Mouse (Mus musculus) left cerebral cortex, postnatal 14 days (tissue): ENCODE data around the gene Ctnnd1. TPM values are rescaled to one million over a fixed set of nuclear protein-coding genes. Genes with fewer than 3 reads are reported as not detected.
"Not testable (repeated sequence)": the region's sequence is repeated elsewhere in the genome, so short reads cannot be mapped to it uniquely, and the experiment has no call there.

Experiments
- DNase-seq, 2 experiments: peaks; one replicate each; pipeline ENCODE4 v3.0.0; 2021 to 2022; ENCODE audit warnings: low spot score in 2 of 2, mixed read lengths in 1 of 2
- intact Hi-C: fragments of 180-260 bp; cut with DNase I; formaldehyde crosslinking; loops from one replicate; pipeline ENCODE4 v1.15.1; 2025
- long read RNA-seq, 2 experiments: library from polyadenylated mRNA; stranded (forward); transcript quantifications; one replicate each; pipeline ENCODE4 v2.0.0; 2021
- total RNA-seq, 2 experiments: library from RNA; stranded (reverse); gene quantifications; 2 replicates each; pipeline ENCODE4 v1.2.3; 2021

Ctnnd1 gene
- total RNA-seq, result 10 to 100 TPM; 65.6 to 76.0 TPM
- long read RNA-seq, experiment 1, partial matches to known transcripts, result 2 of 13 reads
- long read RNA-seq, experiment 1, other reads (novel, unspliced or antisense), result 11 of 13 reads
- long read RNA-seq, experiment 2, partial matches to known transcripts, result 6 of 20 reads
- long read RNA-seq, experiment 2, other reads (novel, unspliced or antisense), result 14 of 20 reads

DNA sequence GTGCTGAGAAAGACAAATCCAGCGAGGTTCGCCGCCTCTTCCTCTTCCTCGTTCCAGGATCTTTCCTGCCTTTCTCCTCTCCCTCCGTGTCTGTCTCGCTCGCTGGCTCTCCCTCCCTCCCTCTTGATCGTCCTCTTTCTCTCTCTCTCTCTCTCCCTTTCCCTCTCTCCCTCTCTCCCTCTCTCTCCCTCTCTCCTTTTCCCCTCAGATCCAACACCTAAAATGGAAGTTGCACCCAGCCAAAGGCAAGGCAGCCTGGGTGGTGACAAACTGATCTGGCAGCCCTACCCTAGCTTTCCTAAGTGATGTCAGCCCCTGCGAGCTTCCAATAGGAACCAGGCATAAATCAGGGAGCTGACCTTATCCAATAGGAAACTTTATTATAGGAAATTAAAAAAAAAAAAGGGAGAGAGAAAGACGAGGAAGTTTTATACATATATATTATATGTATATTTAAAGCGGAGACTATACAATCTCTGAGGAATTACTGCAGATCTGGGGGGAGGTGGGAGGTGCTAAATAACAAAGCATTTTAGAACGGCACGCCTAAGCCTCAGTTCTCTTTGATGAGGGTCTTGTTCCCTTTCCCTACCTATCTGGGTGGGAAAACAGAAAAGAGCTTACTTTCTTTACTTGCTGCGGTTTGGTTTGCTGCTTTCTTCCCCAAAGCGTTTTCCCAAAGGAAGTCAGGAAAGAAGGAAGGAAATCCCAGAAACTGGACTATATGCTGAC lies at the start of gene Ctnnd1:
Ctnnd1 (minus strand) TSS at position 302 of the 732 bp plus-strand sequence.
- intact Hi-C loops, result no loop called here
- DNase-seq, result peak; percentile 87 to 94

GRCm38 (mm10) chr2:84695007-84695695 lies 44.6 kb upstream of the Ctnnd1 start:
- no peak for DNase-seq
- intact Hi-C loops, result no loop called here

DNA sequence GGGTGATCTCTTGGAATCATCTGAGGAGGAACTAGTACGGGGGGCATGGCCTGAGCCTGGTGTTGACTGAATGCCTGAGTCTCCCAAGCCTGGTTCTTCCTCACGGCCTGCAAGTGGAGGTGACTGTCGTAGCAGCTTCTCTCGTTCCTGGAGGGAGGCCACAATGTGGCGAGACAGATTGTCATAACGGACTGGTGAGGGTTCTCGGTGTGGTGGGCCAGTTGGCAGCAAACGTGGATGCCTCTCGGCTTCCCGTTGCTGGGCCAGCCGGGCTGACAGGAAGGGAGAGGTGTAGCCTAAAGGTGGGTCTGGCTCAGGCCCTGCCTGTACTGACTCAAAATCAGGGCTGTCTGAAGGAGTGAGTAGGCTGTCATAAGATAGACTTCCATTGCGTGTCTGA lies 39.5 kb upstream of the Ctnnd1 start:
- intact Hi-C loops, result no loop called here

GRCm38 (mm10) chr2:84688080-84688844 lies 37.7 kb upstream of the Ctnnd1 start:
- no peak for DNase-seq
- intact Hi-C loops, result no loop called here

More for the DNA sequence above, 39.5 kb upstream of the Ctnnd1 start:
- DNase-seq, result no peak

GRCm38 (mm10) chr2:84682605-84683183 lies 32.1 kb upstream of the Ctnnd1 start:
- no peak for DNase-seq
- intact Hi-C loops, result no loop called here

DNA sequence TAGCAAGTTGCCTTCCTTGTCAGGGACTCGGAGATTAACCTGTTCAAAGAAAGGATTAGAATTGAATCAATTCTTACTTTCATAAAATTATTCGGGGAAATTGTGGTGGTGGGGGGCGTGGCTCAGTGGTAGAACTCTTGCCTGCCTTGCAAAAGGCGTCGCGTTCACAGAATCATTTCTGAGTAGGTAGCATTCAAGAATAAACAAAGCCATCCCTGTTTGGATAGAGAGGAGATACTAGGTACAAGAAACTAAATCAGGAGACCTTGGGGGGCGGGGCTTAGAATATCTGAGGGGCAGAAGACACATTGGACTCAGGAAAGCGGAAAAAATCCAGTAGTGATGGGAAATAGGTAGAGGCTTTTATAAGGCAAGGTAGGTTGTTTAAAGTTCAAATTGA lies 28.5 kb upstream of the Ctnnd1 start, which contains the start of gene Tmx2:
Tmx2 (minus strand) TSS at position 125 of the 400 bp plus-strand sequence.
- intact Hi-C loops, result loop anchor here (5.0 kb wide), 1 partner anchor 33 kb away; no protein-coding TSS in a partner anchor

GRCm38 (mm10) chr2:84677968-84678880 lies 27.7 kb upstream of the Ctnnd1 start, which contains the start of the genes Gm28635 and Med19:
Gm28635 (minus strand) TSS chr2:84678041.
Med19 (plus strand) TSS chr2:84678402.
- intact Hi-C loops, result loop anchor here (5.0 kb wide), 1 partner anchor 34 kb away; no protein-coding TSS in a partner anchor
- peak; percentile 95 to 99 for DNase-seq

More for the DNA sequence above, 28.5 kb upstream of the Ctnnd1 start, which contains the start of gene Tmx2:
- DNase-seq, result no peak

GRCm38 (mm10) chr2:84677270-84677967 lies 26.9 kb upstream of the Ctnnd1 start:
- DNase-seq, result no peak
- intact Hi-C loops, result loop anchor here (5.0 kb wide), 1 partner anchor 35 kb away; no protein-coding TSS in a partner anchor

- intact Hi-C loops, DNase-seq: not testable (repeated sequence)
Observed at GRCm38 (mm10) chr2:84671535-84671934, 21.0 kb upstream of the Ctnnd1 start.

DNA sequence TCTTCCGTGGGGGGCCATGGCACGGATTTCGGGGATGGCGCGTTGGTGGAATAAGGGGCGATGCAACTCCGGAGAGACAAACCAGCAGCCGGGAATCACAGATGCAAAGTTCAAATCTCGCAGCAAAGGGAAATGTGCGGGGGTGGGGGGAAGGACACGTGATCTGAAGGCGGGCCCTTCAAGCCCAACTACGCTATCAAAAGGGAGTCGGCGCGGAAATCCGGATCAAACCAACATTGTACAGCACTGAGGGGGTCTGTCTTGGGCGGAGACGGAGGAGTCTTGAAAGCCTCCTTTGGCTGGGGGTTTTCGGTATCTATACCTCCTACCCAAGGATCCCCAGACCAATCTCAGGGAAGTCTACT lies 20.0 kb upstream of the Ctnnd1 start, which contains the start of gene Selenoh:
Selenoh (minus strand) TSS at position 202 of the 365 bp plus-strand sequence.
- intact Hi-C loops, result no loop called here

DNA sequence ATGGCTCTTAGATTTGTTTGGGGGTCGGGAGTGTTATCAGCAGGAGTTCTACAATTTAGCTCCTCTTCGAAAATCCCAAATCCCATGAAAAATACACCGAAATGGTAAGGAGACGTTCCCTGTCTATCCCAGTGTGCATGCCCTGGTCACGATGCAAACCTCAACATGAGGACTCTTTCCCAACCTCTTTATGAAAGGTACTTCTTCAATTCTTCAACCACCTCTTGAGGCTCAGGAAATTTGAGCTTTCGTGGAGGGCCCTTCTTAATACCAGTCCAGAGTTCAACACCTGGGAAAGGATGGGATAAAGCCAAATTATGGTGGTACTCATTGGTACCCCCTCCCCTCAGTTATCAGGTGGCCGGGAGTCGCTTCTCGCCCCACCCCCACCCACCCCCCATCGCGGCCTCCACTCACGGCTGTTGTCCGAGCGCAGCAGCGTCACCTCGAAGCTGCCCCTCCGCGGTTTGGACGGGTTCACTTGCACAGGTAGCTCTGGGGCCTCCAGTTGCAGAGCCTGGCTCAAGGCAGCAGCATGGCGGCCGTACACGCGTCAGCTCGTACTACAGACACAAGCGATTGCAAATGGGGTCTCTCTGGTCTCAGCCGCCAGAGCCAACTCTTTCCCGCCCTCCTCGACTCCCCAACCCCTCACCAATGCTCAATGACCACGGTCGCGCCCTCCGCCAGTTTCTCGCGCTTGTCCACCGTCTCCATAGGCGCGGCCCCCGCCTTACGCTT lies 19.4 kb upstream of the Ctnnd1 start:
- DNase-seq, result no peak
- intact Hi-C loops, result no loop called here

More for the DNA sequence above, 20.0 kb upstream of the Ctnnd1 start, which contains the start of gene Selenoh:
- DNase-seq, result peak; percentile 92 to 96

- intact Hi-C loops, result no loop called here
- no peak for DNase-seq
Observed at GRCm38 (mm10) chr2:84666081-84666480, 15.5 kb upstream of the Ctnnd1 start.

DNA sequence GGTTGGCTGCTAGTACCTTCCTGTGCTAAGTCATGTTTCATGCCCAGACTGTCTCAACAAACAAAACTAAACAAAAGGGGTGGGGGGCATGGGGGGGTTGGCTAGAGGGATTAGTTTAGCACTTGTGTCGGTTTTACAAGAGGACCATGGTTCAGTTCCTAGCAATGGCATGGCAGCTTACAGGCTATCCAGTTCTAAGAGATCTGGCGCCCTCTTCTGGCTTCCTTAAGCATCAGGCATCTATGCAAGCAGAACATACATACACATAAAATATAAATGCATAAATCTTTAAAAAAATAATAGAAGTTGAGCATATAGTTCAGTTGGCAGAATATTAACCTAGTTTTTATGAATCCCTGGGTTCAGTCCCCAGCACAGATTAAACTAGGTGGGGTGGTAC lies 12.3 kb upstream of the Ctnnd1 start:
- DNase-seq, result peak in 1 of 2 experiments; percentile 26
- intact Hi-C loops, result loop anchor here (5.0 kb wide), 2 partner anchors 46 to 206 kb away; no protein-coding TSS in a partner anchor

DNA sequence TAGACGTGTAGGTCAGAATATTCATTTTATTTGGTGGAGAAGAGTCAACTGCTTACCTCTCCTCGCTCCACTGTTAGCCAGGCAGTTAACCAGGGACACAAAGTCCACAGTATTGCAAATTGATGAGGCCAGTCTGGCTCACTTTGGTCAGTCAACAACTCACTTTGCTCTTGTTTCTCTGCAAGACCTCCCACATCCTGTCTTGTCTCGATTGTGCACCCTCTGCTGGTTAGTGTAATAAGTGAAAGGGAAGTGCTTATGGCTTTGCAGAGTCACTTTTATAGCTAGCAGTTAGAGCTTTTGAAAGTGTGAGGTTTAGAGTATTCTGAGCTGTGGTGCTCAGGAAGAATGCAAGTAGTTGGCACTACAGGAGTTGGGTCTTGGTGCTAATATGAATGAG lies 9.7 kb upstream of the Ctnnd1 start:
- intact Hi-C loops, result loop anchor here (5.0 kb wide), 2 partner anchors 43 to 203 kb away; no protein-coding TSS in a partner anchor
- peak; percentile 65 to 67 for DNase-seq

- intact Hi-C loops, result no loop called here
- DNase-seq, result no peak
Observed at GRCm38 (mm10) chr2:84658806-84659205, 8.2 kb upstream of the Ctnnd1 start, which contains the start of gene Btbd18. Btbd18 (plus strand) TSS chr2:84659079.

- no peak for DNase-seq
- intact Hi-C loops, result no loop called here
Observed at GRCm38 (mm10) chr2:84655864-84656263, 5.3 kb upstream of the Ctnnd1 start.
